Mouse (Mus musculus): ENCODE results near the gene Slc52a3.
"Not testable (repeated sequence)": the region's sequence is repeated elsewhere in the genome, so short reads cannot be mapped to it uniquely, and the experiment has no call there.

Slc52a3 gene

DNA sequence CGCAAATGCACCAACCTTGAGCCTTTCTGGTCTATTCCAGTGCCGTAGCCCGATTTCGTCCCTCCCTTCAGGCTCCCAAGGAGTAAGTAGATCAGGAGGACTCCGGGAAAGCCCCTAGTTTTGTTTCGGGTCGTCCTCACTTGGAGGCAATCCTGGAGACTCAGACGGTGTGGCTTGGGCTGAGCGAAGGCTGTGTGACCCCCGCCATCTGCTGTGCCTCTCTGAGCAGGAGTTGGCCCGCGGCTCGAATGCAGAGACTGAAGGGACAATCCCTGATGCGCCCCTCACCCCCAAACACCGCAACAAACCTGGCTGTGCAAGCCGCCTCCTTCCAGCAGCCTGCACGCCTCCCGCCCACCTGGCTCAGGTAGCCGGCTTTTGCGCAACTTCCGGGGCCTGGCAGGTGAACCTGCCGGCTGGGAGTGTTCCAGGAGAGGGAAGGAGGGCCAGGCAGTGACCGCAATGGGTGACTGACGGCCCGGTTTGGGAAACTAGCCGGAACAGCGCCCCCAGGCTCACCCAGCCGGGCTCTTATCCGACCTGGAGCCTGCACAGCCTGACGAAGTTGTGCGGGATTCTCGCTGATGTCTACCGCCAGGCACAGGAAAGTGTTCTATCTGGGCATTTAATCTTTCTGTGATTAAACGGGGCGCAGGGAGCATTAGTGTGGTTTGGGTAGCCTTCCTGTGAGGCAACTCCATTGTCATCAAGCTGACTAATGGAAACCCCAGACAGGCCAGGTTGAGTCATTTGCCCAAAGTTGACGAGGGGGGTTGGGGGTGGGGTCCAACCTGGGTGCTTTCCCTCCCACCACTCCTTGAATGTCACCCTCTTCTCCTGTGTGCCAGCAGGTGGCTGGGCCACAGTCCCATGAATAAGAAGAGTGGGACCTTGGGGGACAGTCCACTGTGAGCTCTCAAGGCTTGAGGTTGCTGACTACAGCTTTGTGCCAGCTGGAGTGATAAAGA, 22.4 kb upstream of the Slc52a3 start:
- no peak for DNase-seq

DNA sequence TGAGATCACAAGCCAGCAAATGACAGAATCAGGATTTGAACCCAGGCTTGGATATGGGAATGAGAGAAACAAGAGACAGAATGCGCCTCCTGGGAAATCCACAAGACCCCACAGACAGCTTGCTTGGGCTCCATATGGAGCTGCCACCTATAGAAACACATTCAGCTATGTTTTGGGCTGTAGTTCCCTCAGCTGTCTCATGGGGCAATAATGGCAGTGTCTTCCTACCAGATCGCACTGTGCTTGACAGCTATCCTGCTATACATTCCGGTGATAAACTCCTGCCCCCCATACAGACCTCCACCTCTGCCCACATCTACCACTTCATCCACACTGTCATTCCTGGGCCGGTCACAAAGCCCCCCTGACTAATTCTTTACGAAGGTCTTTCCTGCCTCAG, 21.0 kb upstream of the Slc52a3 start:
- no peak for DNase-seq

DNA sequence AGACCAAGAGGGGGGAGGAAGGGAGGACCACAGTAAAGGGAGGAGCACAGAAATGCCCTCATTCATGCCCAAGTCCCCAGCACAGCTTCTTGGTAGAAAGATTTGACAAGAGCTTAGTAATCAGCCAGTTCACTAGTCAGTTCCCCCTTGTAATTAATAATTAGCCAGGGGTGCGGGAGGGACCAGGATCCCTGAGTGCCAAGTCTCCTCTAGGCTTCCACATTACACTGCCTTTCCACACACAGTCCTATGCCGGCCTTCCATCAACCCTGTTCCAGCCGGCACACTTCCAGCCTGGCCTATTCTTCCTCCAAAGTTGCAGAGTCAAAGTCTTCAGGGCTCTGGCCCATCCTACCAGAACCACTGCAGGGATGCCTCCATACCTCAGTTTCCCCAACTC, 20.2 kb upstream of the Slc52a3 start:
- DNase-seq: no peak

DNA sequence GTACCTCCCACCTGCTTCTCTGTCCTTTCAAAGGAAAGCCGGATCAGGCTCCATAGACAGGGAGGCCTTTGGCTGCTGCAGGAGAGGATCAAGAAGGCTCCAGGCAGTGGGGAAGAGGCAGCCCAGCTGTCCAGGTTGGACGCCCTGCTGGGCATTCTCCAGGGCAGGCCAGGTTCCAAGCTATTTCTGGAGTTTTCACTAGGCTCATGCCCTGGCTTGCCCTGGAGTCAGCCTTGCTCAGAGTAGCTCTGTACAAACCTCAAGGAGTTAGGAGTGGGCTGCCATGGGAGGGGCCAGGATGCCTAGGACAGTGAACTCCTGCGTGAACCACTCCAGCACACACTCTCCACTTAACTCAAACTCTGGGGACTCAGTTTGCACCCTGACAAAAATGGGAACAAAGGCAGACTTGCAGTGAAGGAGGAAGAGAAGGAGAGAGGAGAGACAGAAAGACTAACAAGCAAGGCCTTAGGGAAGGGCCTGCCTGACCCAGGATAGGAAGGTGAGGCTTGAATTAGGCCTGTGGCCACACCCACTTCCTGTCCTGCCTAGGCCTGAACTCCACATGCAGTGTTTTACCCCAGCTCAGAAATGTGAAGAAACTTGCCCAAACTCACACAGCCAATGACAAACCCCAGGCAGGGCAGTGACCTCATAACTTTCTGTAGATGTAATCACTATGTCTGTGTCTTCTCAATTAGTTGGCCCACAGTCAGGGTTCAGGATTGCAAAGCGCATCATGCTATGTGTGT, 18.4 kb upstream of the Slc52a3 start:
- DNase-seq: no peak

DNA sequence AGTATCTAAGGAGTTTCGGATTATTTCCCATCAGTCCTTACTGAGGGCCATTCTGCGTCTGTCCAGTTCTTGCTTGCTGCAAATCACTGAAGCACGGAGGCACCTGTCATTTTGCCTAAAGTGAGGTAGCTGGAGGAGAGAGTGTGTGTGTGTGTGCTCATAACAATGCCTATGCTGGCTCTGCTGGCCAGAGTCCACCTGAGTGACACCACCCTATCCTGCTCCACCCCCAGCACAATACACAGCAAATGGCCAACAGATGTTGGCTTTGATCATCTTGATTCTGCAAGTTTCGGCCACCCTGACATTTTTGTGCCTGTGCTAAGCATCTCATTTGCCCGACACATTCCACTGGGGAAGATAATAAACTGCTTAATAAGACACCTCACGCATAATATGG, 17.8 kb upstream of the Slc52a3 start:
- DNase-seq: no peak

DNA sequence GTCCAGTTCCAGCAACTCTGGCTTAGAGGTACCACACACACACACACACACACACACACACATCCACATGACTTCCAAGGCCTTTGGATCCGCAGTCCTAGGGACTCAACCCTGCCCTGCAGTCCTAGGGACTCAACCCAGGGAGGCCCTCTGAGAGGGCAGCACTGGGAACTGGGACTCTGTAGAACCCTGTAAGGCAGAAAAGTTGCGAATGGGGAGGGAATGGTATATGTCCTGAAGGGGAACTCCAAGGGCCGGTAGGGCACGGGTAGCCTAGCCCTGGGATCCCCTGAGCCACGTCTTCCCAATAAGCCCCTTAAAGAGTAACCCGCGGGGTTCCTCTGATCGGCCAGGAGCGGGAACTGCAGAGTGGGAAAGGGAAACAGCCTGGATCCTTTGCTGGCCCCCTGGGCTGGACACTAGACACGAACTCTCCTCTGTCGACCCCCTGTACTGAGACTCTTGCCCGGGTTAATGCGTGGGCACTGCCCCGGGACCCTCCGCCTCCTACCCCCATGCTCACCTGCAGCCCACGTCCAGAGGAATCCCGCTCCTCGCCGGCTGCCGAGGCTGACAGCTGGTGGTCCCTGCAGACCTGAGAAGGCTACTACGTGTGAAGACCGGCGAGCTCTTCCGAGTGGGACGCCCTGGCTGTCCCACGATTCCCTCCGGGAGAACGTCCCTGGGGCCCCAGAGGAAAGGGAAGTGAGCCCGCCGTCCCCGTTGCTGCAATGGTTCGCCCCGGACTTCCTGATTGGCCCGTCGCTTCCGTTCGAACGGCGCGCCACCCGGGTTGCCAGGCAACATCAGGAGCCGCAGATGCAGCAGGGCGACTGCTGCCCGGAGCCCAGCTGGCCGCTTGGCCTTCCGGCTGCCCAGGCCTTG, 16.6 kb upstream of the Slc52a3 start, which contains the start of gene Fam110a:
Gene Fam110a, minus strand, starts transcription at position 750 of the 885 bp plus-strand sequence.
- peak; percentile 95 for DNase-seq

DNA sequence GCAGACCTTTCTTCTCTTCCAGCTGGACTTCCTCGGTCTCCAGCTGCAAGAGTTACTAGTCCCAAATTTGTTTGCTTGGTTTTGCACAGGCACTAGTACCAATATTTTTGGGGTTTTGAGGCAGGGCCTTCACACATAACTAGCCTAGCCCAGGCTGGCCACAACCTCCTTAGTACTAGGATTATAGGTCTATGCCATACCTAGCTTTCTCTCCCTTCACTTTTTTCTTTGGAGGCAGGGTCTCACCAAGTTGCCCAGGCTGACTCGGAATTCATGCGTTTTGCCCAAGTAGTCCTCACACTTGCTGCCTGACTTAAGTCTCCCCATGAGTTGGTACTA, 16.0 kb upstream of the Slc52a3 start:
- DNase-seq: no peak

DNA sequence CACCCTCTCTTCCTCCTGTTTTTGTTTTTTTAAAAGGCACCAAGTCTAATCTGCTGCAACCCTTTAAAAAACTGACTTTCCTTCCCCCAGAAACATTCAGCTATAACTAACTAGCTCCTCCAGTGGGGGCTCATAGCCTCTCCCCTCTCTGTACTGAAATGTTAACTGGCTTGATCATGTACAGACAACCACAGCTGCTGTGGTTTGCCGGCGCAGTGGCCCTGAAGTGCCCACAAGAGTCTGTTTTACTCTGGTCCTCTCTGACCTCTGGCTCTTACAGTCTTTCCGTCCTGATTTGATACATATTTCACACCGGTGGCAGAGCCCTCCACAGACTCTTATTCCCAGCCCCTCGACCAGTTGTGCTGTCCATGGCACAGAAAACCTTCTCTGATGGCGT, 15.0 kb upstream of the Slc52a3 start:
- no peak for DNase-seq

DNA sequence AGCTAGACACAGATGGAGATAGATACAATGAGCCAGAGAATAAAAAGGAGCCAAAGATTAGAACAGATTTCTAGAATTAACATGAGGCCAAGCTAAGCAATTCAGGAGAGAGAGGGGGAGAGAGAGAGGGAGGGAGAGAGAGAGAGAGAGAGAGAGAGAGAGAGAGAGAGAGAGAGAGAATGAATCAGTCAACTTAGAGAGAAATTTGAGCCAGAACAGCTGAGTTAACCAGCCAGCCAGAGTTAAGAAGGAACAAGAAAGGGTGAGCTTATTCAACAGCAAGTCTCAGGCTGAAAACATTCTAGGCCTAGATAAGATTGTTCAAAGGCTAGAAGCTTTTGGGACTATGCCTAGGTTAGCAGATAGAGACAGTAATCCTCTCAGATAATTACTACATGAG, 13.8 kb upstream of the Slc52a3 start:
- DNase-seq: no peak

DNA sequence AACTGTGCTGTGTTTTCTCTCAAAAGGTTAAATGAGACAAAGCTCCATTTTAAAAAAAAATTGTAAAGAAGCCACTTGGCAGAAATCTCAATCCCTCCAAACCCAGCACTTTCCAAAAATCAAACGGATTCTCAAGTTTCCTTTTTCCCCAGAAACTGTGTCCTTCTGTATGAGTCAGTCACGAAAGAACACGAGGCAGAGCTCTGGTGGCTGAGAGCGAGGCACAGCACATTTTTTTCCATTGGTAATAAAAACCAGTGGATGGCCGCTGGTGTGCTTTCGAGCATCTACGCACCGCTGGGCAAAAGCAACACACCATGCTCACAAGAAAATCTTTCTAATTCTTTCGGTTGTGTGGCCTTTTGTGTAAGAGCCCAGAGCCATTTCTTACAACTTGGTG, 12.3 kb upstream of the Slc52a3 start:
- no peak for DNase-seq

DNA sequence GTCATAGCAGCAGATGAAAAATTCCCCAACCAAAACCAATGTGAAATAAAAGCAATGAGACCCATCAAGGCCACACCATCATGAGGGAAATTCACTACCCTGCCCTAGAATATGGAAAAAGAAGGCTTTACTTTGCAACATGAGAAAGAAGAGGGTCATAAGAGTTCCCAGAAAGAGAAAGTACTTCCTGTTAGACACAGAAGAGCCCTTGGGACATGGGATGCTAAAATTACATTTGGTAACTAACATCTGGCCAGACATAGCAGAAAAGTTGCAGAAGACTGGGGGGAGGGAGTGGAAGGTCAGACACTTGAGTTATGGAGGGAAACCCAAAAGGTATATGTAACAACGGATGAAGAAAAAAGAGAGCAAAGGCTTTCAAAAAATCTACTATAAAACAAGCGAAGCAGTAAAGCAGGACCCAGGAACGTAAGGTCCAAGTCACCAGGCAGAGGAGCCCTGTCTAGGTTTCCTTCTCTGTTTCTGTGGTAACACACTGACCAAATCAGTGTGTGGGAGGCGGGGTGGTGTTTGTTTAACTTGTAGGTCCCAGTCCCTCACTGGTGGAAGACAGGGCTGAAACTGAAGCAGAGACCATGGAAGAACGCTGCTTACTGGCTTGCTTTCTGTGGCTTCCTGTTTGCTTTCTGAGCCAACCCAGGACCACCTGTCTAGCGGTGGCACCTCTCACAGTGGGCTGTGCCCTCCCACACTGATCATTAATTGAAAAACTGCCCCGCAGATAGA, 10.7 kb upstream of the Slc52a3 start:
- DNase-seq: no peak

DNA sequence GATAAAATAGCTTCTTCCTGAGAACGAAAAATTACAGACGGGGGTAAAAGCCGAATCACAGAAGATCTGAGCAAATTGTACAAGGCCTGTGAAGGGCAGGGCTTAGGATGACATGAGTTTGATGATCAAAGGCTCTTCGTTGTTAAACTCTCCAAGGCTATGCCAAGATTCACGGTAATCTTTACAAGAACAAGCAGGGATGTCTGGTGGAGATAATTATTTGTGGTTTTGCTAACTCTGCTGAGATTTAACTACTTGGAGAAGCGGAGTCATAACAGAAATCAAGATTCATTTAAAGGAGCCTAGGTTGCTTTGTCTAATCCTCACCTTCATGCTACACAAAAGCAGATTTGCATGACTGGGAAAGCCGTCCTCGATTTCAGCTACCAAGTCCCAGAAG, 9.4 kb upstream of the Slc52a3 start:
- no peak for DNase-seq

DNA sequence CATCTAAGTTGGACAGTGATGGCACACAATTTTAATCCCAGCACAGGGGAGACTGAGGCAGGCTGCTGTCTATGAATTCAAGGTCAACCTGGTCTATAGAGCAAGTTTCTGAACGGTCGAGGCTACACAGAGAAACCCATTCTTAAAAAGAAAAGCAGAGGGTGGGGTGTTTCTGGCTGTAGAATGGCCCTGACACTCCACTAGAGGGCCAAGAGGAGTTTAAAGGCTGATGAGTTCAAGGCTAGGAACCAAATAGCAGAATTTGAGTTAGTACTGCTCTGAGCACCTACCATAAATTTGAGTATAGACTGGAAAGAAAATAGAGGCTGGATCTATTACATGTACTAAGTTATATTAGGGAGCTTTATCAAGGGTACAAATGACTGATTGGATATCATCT, 7.3 kb upstream of the Slc52a3 start:
- no peak for DNase-seq

DNA sequence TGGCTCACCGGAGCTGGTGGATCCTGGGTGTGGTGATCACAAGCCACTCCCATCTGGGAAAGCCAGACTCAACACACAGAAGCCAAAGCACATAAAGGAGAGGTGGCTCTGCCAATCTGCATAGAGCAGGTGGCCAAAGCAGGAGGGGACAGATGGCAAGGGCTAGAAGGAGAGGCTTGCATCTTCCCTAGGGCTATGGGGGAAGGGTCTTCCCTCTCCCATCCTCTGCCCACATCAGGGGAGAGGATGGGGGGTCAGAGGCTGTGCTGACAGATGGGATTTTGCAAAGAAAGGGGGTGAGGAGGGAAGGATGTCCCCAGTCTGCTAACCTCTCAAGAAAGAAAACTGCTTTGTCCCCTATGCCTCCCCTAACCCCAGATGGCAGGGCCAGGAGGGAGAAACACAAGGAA, 5.3 kb upstream of the Slc52a3 start:
- DNase-seq: no peak

DNA sequence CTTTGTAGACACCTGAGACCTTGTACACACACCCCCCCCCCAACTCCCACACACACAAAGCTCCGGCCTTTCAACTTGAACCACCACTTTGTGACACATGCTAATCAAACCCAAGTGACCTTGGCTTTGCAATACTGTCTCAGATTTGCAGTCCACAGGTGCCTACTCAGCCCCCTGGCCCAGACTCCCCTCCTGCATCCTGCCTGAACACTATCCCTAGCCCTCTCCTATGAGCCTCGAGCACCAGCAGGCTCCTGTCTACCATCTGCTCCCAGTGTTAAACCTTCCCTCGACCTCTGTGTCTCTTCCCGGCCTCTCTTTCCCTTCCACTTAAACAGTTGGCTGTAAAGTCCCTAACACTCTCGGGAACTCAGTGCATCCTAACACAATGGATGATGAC, 4.9 kb upstream of the Slc52a3 start:
- DNase-seq: no peak

DNA sequence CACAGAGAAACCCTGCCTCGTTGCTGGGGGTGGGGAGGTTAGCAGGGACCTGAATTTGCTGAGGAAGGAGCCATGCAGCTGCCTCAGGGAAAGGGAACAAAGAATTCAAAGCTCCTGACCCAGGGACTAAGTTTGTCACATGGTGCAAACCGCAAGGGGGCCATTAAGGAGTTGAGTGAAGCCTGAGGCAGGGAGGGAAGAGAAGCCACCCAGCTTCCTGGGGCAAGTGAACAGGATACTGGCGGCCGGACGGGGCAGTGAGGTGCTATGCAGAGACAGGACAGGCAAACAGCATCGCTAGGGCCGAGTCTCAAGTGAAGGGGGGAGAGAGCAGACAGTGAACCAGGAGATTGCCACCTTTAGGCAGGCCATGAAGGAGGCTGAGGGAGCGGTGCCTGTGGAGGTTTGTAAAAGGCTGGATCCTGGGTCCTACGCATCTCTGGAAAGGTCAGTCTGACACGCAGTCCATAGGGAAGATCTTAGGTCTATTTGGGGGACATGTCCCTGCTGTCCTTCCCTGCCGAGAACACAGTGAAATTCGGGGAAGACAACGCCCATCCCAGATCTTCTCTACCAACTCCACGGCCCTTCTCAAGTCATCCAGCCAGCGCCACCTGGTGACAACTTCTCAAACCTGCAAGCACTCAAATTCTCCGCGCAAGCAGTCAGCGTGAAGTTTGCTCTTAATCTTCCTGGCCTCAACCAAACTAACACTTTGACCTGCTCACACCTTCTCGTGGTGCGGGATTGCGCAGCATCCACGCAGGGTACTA, 1.8 kb upstream of the Slc52a3 start:
- DNase-seq: peak; percentile 51

DNA sequence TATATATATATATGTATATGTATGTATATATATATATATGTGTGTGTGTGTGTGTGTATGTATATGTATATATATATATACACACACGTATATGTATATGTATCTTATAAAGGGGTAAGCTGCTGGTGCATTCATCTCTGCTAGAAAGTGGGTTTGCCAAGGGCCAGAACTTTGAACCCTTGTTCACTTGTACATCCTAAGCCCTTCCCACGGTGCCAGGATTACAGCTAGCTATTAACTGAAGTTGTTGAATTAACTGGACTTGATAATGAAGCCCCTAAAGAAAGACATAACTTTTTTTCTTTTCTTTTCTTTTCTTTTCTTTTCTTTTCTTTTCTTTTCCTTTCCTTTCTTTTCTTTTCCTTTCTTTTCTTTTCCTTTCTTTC, 872 bp downstream of the Slc52a3 start:
- DNase-seq: not testable (repeated sequence)

DNA sequence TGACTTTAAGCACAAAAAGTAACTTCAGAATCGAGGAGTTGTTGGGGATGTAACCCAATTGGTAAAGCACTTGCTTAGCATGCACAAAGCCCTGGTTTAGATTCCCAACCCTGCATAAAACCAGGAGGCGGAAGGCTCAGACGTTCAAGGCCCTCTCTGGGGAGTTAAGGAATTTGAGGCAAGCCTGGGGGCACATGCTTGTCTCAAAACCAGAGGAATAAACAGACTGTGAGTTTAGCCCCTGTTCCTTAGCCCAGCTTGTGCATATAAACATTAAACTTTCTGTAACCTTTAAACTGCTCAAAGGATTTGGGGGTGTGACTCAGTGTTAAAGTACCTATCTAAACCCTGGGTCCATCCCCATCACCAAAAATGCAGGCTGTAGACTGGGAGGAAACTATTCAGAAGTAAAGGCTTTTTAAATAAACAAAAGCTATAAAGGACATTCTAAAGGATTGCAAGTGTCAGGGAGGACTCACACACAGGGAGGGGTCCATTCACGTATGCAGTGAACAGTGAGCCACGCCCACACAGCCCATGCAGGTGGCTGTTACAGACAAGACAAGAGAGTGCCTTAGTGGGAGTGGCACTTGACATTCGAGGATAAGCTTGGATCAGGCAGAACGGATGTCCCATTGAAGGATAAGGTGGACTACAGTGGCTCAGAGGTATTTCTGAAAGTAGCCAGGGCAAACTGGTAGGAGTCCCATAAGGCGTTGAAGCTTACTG, 1.6 kb downstream of the Slc52a3 start:
- DNase-seq: no peak

DNA sequence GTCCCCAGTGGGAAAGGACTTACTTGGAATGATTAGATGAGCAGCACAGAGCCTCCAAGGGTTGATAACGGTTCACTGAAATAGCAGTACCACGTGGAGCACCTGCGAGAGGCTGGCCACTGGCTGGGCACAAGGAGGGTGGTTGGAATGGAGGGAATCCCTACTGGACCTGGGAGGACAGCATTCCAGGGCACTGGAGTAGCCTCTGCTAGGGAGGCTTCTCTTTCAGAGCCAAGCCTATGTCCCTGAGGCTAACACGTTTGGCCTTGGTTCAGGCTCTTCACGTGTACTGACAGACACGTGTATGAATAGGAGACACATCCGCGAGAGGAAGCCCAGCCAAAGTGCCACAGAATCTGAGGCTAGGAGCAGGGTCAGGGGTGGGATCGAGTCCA, 2.2 kb downstream of the Slc52a3 start:
- DNase-seq: no peak

DNA sequence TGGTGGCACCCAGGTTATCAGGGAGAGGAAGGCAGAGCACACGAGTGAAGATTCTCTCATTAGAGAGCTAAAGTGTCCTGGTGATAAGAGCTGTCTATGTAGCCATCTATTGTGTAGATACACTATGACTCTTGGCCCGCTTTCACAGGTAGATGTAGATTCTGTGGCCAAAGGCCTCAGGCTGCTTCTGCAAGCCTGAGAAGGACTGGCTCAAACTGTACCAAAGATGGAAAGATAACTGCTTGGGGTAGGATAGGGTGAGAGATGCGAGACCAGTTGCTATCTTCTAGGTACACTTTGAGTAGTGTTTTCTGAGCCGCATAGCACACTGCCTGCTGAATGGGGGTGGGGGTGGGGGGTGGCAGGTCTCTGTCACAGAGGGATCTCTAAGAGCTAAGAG, 2.6 kb downstream of the Slc52a3 start:
- no peak for DNase-seq

Data from right cerebral cortex, adult 18-20 months (tissue).